Mouse (Mus musculus) hindbrain, embryonic 11.5 days (tissue): Measurements from ENCODE around the gene Frmd5. TPM values are rescaled to one million over a fixed set of nuclear protein-coding genes. Genes with fewer than 3 reads are reported as not detected.

Experiments
- ATAC-seq: fragments of 200-750 bp; cut with Nextera tagmentation; 2 replicates; pipeline ENCODE4 v1.8.0; 2017; ENCODE audit warnings: mild to moderate bottlenecking, moderate TSS enrichment, moderate library complexity; ENCODE audit not compliant: low FRiP score
- DNase-seq: peaks from one replicate; pipeline ENCODE4 v3.0.0-alpha.2; 2015; ENCODE audit warnings: low spot score
- H3K27ac ChIP-seq: fragments of 300-500 bp; sonication (generic); 2 replicates; pipeline ENCODE4 v1.5.1; 2014; ENCODE audit warnings: mild to moderate bottlenecking, low read depth, low read length
- H3K27me3 ChIP-seq: fragments of 300-500 bp; sonication (generic); 2 replicates; pipeline ENCODE4 v1.6.1; 2014; ENCODE audit warnings: mild to moderate bottlenecking, low read length, moderate library complexity, mixed read lengths; ENCODE audit not compliant: control insufficient read depth, insufficient read depth
- H3K36me3 ChIP-seq: fragments of 300-500 bp; sonication (generic); 2 replicates; pipeline ENCODE4 v1.6.1; 2014; ENCODE audit warnings: mild to moderate bottlenecking, low read length, moderate library complexity, mixed read lengths; ENCODE audit not compliant: control insufficient read depth, insufficient read depth
- H3K4me1 ChIP-seq: fragments of 300-500 bp; sonication (generic); replicated peaks from 2 replicates; pipeline ENCODE4 v1.6.1; 2014; ENCODE audit warnings: low read length, mixed read lengths; ENCODE audit not compliant: control insufficient read depth, insufficient read depth
- H3K4me2 ChIP-seq: fragments of 300-500 bp; sonication (generic); replicated peaks from 2 replicates; pipeline ENCODE4 v1.6.1; 2014; ENCODE audit warnings: mild to moderate bottlenecking, low read depth, low read length
- H3K4me3 ChIP-seq: fragments of 300-500 bp; sonication (generic); 2 replicates; pipeline ENCODE4 v1.5.1; 2014; ENCODE audit warnings: low read depth, low read length
- H3K9ac ChIP-seq: fragments of 300-500 bp; sonication (generic); 2 replicates; pipeline ENCODE4 v1.6.1; 2014; ENCODE audit warnings: low read depth, low read length
- H3K9me3 ChIP-seq: fragments of 300-500 bp; sonication (generic); 2 replicates; pipeline ENCODE4 v1.6.1; 2016; ENCODE audit warnings: low read length; ENCODE audit not compliant: control insufficient read depth
- WGBS: fragments of 180-500 bp; shearing (Covaris S2); extraction: QIAGEN DNeasy Blood & Tissue Kit; methylation state at CpG from one replicate; pipeline ENCODE4 v1.1.7; 2014; 5-methylcytosine and 5-hydroxymethylcytosine counted together
- polyA plus RNA-seq: library from polyadenylated mRNA; unstranded; fragments of >200 nt; fragmentation: Nextera tagmentation; extraction: Ambion mirVana; gene quantifications from 2 replicates; pipeline ENCODE4 v1.2.1, GENCODE M21; 2014

Gene Frmd5
- polyA plus RNA-seq, 1 experiment from 2014 or later: 18.5 TPM

GRCm38 (mm10) chr2:121788415-121788814, 18.5 kb downstream of the Frmd5 start:
- no peak overlapping the region for H3K4me2 ChIP-seq
- no peaks in the 10 kb centered on the region for H3K9me3 ChIP-seq
- H3K9ac ChIP-seq: no peak overlapping the region
- no peak overlapping the region for H3K4me3 ChIP-seq
- DNase-seq (no peak), ATAC-seq (no peak)
- 72% methylated on average over 2 of the region's 2 CpGs for WGBS
- no peaks in the 10 kb centered on the region for H3K27me3 ChIP-seq
- H3K36me3 ChIP-seq: no peaks in the 10 kb centered on the region
- H3K4me1 ChIP-seq: no peaks in the 10 kb centered on the region
- no peak overlapping the region for H3K27ac ChIP-seq

- no peak for ATAC-seq
- Histone ChIP-seq H3K9me3 (no peaks in the 10 kb centered on the region), H3K4me3 (no peak overlapping the region), H3K36me3 (no peaks in the 10 kb centered on the region), H3K4me2 (no peak overlapping the region), H3K9ac (no peak overlapping the region), H3K27ac (no peak overlapping the region), H3K27me3 (no peaks in the 10 kb centered on the region), H3K4me1 (no peaks in the 10 kb centered on the region)
- DNase-seq: no peak
- whole genome bisulfite sequencing: 63% methylated on average over 13 of the region's 13 CpGs
Observed at GRCm38 (mm10) chr2:121787767-121788166, 19.1 kb downstream of the Frmd5 start.

GRCm38 (mm10) chr2:121787271-121787670, 19.6 kb downstream of the Frmd5 start:
- no peaks in the 10 kb centered on the region for H3K9me3 ChIP-seq
- no peak overlapping the region for H3K27ac ChIP-seq
- H3K36me3 ChIP-seq: no peaks in the 10 kb centered on the region
- ATAC-seq (no peak), DNase-seq (no peak)
- H3K4me1 ChIP-seq: no peaks in the 10 kb centered on the region
- no peak overlapping the region for H3K9ac ChIP-seq
- H3K4me2 ChIP-seq: no peak overlapping the region
- no peaks in the 10 kb centered on the region for H3K27me3 ChIP-seq
- 53% methylated on average over 7 of the region's 7 CpGs for WGBS
- H3K4me3 ChIP-seq: no peak overlapping the region

DNA sequence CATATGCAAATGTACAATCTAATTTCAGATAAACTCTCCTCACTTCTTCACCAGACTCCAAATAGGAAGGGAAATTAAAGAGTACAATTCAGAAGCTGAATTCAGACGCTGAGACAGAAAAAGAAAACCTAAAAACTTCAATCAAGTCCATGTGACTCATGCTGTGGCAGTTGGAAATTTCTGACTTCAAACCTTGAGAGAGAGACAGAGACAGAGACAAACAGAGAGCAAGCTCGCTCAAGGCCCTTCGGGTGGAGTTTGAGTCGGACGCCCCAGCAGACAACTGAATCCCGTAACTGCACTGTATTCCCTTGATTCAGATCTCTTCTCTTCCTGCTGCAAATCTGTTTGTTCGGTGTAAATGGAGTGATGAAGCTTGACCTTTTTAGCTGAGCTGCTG, 30.7 kb downstream of the Frmd5 start:
- WGBS: 80% methylated on average over 7 of the region's 7 CpGs
- Histone ChIP-seq H3K27me3 (no peaks in the 10 kb centered on the region), H3K9ac (no peak overlapping the region), H3K36me3 (no peaks in the 10 kb centered on the region), H3K4me3 (no peak overlapping the region), H3K27ac (no peak overlapping the region), H3K9me3 (no peaks in the 10 kb centered on the region), H3K4me1 (no peaks in the 10 kb centered on the region), H3K4me2 (no peak overlapping the region)
- no peak for ATAC-seq
- no peak for DNase-seq

GRCm38 (mm10) chr2:121764851-121765250, 42.0 kb downstream of the Frmd5 start:
- Histone ChIP-seq H3K4me2 (no peak overlapping the region), H3K27me3 (no peaks in the 10 kb centered on the region), H3K27ac (no peak overlapping the region), H3K36me3 (no peaks in the 10 kb centered on the region), H3K9me3 (0 out of 2 replicates have a peak, but pooled peaks cover 4% of the 10 kb centered on the region), H3K4me3 (no peak overlapping the region), H3K9ac (no peak overlapping the region), H3K4me1 (no peaks in the 10 kb centered on the region)
- 72% methylated on average over 5 of the region's 5 CpGs for WGBS
- ATAC-seq: no peak
- no peak for DNase-seq

DNA sequence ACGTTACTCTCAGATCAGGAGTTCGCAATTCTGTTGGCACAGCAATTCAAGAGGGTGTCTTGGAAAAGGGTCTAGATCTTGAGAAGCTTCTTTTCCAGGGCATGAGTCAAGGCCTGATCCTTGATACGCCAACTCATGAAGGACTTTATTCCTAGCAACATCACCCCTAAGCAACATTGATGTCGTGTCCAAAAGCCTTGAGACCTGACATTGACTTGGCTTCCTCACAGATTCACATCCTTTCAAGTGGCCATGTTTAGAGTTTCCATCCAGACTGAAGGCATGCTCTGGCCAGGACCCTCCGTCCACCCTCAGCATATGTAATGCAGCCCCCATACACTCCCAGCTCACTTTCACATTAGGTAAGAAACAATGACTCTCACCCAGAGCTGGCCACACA, 45.0 kb downstream of the Frmd5 start:
- no peaks in the 10 kb centered on the region for H3K27me3 ChIP-seq
- H3K9me3 ChIP-seq: no peaks in the 10 kb centered on the region
- no peaks in the 10 kb centered on the region for H3K36me3 ChIP-seq
- DNase-seq (no peak), ATAC-seq (no peak)
- H3K4me1 ChIP-seq: no peaks in the 10 kb centered on the region
- no peak overlapping the region for H3K27ac ChIP-seq
- WGBS: 93% methylated on average over 5 of the region's 5 CpGs
- H3K4me2 ChIP-seq: no peak overlapping the region
- no peak overlapping the region for H3K4me3 ChIP-seq
- no peak overlapping the region for H3K9ac ChIP-seq

DNA sequence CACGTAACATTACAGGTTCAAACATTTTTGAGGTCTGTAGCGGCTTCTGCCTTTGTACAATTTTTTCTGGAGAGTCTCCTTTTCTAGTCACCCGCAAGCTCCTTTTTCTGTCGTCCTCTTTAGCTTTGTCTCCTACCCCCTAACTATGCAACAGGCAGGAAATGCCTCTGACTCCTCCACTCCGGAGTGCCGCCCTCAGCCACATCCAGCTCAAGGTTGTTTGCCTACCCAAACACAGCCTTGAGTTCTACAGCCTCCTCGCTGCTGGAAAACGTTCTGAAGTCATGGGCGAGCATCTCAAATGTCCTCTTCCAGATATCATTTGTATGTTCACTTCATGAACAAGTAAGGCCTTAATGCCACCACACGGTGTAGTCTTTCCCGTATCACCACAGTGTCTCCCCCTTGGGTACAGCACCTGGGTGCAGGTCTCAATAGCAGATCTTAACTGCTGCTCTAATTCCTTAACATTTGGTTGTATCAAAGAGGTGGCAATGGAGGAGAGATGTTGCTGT, 45.5 kb downstream of the Frmd5 start:
- no peak overlapping the region for H3K4me2 ChIP-seq
- no peak overlapping the region for H3K27ac ChIP-seq

GRCm38 (mm10) chr2:121760646-121761045, 46.2 kb downstream of the Frmd5 start:
- WGBS: 93% methylated on average over 9 of the region's 9 CpGs
- no peaks in the 10 kb centered on the region for H3K36me3 ChIP-seq
- H3K9ac ChIP-seq: no peak overlapping the region
- H3K4me3 ChIP-seq: no peak overlapping the region
- DNase-seq (no peak), ATAC-seq (no peak)
- no peaks in the 10 kb centered on the region for H3K9me3 ChIP-seq
- H3K27ac ChIP-seq: no peak overlapping the region
- no peak overlapping the region for H3K4me2 ChIP-seq
- H3K27me3 ChIP-seq: no peaks in the 10 kb centered on the region
- no peaks in the 10 kb centered on the region for H3K4me1 ChIP-seq

More for the DNA sequence above, 45.5 kb downstream of the Frmd5 start:
- no peak overlapping the region for H3K4me3 ChIP-seq
- 90% methylated on average over 11 of the region's 11 CpGs for WGBS
- H3K27me3 ChIP-seq: no peaks in the 10 kb centered on the region
- no peaks in the 10 kb centered on the region for H3K36me3 ChIP-seq
- H3K9ac ChIP-seq: no peak overlapping the region
- ATAC-seq (no peak), DNase-seq (no peak)
- H3K4me1 ChIP-seq: no peaks in the 10 kb centered on the region
- no peaks in the 10 kb centered on the region for H3K9me3 ChIP-seq

- Histone ChIP-seq H3K9ac (no peak overlapping the region), H3K4me3 (no peak overlapping the region), H3K4me1 (peaks cover 4% of the 10 kb centered on the region; the same call in 1 of the 2 replicates), H3K27ac (no peak overlapping the region), H3K27me3 (no peaks in the 10 kb centered on the region), H3K36me3 (no peaks in the 10 kb centered on the region), H3K4me2 (no peak overlapping the region), H3K9me3 (no peaks in the 10 kb centered on the region)
- DNase-seq (no peak), ATAC-seq (no peak)
- WGBS: 91% methylated on average over 8 of the region's 8 CpGs
Observed at GRCm38 (mm10) chr2:121758258-121758657, 48.6 kb downstream of the Frmd5 start.
